Mouse (Mus musculus) embryonic fibroblast, embryonic 13.5 days (primary cell): ENCODE data around the gene Gm43738.

ENCODE experiments used
- CTCF ChIP-seq: IDR thresholded peaks from 2 replicates; pipeline ENCODE4 v1.5.1; 2011; ENCODE audit warnings: mild to moderate bottlenecking, control low read depth, low read length, moderate library complexity, borderline replicate concordance; ENCODE audit not compliant: insufficient read depth
- POLR2A ChIP-seq: IDR thresholded peaks from 2 replicates; pipeline ENCODE4 v1.6.1; 2011; ENCODE audit warnings: low read depth, mild to moderate bottlenecking, control low read depth, low read length, moderate library complexity

- TF ChIP-seq POLR2A, result no peak
- no peak for TF ChIP-seq CTCF
Observed at GRCm38 (mm10) chr3:89129908-89130307, 29.0 kb upstream of the Gm43738 start.
